Mouse (Mus musculus): ENCODE data around the gene Gm3286.
"Not testable (repeated sequence)": the region's sequence is repeated elsewhere in the genome, so short reads cannot be mapped to it uniquely, and the experiment has no call there.

GRCm38 (mm10) chr5:95510458-95510857 is at the start of gene Gm3286:
- not testable (repeated sequence) for TF ChIP-seq CTCF (IDR thresholded peaks at IDR 0.05; ENCODE audit: borderline replicate concordance, extremely low read depth, insufficient read depth, insufficient read length); POLR2A (IDR thresholded peaks at IDR 0.05; ENCODE audit: borderline replicate concordance, extremely low read depth, insufficient read depth, insufficient read length, poor library complexity, severe bottlenecking)

Measured in brain, embryonic 14.5 days (tissue).